Mouse (Mus musculus) ZHBTc4 (cell line): ENCODE data around the gene Mbl2.
"Not testable (repeated sequence)": the region's sequence is repeated elsewhere in the genome, so short reads cannot be mapped to it uniquely, and the experiment has no call there.

Source experiments
- DNase-seq: peaks from one replicate; pipeline ENCODE4 v3.0.0-alpha.2; 2011; ENCODE audit warnings: low read depth, low spot score

Gene Mbl2

GRCm38 (mm10) chr19:30232691-30233090 lies at the start of gene Mbl2:
Gene Mbl2 (plus strand): TSS chr19:30232942.
- DNase-seq = no peak

- DNase-seq = peak; percentile 90
Measured at GRCm38 (mm10) chr19:30185536-30185935, 47.2 kb upstream of the Mbl2 start.

- DNase-seq = no peak
Measured at GRCm38 (mm10) chr19:30187232-30187631, 45.5 kb upstream of the Mbl2 start.

- DNase-seq = no peak
Measured at GRCm38 (mm10) chr19:30194999-30195398, 37.7 kb upstream of the Mbl2 start.

- DNase-seq = no peak
Measured at GRCm38 (mm10) chr19:30202177-30202576, 30.6 kb upstream of the Mbl2 start.

GRCm38 (mm10) chr19:30205159-30205816 lies 27.5 kb upstream of the Mbl2 start:
- DNase-seq = peak; percentile 79

GRCm38 (mm10) chr19:30205874-30206273 lies 26.9 kb upstream of the Mbl2 start:
- no peak for DNase-seq

GRCm38 (mm10) chr19:30206981-30207380 lies 25.8 kb upstream of the Mbl2 start:
- no peak for DNase-seq

- peak; percentile 68 for DNase-seq
Measured at GRCm38 (mm10) chr19:30209006-30209405, 23.7 kb upstream of the Mbl2 start.

GRCm38 (mm10) chr19:30214026-30214425 lies 18.7 kb upstream of the Mbl2 start:
- DNase-seq = peak; percentile 60

GRCm38 (mm10) chr19:30215736-30216135 lies 17.0 kb upstream of the Mbl2 start:
- DNase-seq = not testable (repeated sequence)

- no peak for DNase-seq
Measured at GRCm38 (mm10) chr19:30216186-30216585, 16.6 kb upstream of the Mbl2 start.

- peak; percentile 70 for DNase-seq
Measured at GRCm38 (mm10) chr19:30217335-30217734, 15.4 kb upstream of the Mbl2 start.

GRCm38 (mm10) chr19:30222593-30222992 lies 10.1 kb upstream of the Mbl2 start:
- DNase-seq = not testable (repeated sequence)

GRCm38 (mm10) chr19:30229477-30229876 lies 3.3 kb upstream of the Mbl2 start:
- no peak for DNase-seq

GRCm38 (mm10) chr19:30234416-30234815 lies 1.7 kb downstream of the Mbl2 start:
- DNase-seq = no peak

GRCm38 (mm10) chr19:30247359-30247758 lies 14.6 kb downstream of the Mbl2 start:
- DNase-seq = peak; percentile 91

- peak; percentile 79 for DNase-seq
Measured at GRCm38 (mm10) chr19:30248822-30249221, 16.1 kb downstream of the Mbl2 start.

GRCm38 (mm10) chr19:30252253-30252652 lies 19.5 kb downstream of the Mbl2 start:
- DNase-seq = no peak

GRCm38 (mm10) chr19:30256339-30256738 lies 23.6 kb downstream of the Mbl2 start:
- no peak for DNase-seq

- no peak for DNase-seq
Measured at GRCm38 (mm10) chr19:30281125-30281524, 48.4 kb downstream of the Mbl2 start.

GRCm38 (mm10) chr19:30287899-30288490 lies 55.3 kb downstream of the Mbl2 start:
- DNase-seq = no peak
